Mouse (Mus musculus): ENCODE measurements around the gene Eif2b3. TPM values are rescaled to one million over a fixed set of nuclear protein-coding genes. Genes with fewer than 3 reads are reported as not detected.

The Eif2b3 gene
- polyA plus RNA-seq (2017; shearing (Covaris generic)), result 10 to 100 TPM; 33.7 to 39.2 TPM

- ATAC-seq, result peak; percentile 98
Observed at GRCm38 (mm10) chr4:117019206-117020134, at the start of gene Eif2b3. TSS of gene Eif2b3 (plus strand) at chr4:117019402.

- ATAC-seq, result no peak
Observed at GRCm38 (mm10) chr4:116976503-116976902, 42.7 kb upstream of the Eif2b3 start.

DNA sequence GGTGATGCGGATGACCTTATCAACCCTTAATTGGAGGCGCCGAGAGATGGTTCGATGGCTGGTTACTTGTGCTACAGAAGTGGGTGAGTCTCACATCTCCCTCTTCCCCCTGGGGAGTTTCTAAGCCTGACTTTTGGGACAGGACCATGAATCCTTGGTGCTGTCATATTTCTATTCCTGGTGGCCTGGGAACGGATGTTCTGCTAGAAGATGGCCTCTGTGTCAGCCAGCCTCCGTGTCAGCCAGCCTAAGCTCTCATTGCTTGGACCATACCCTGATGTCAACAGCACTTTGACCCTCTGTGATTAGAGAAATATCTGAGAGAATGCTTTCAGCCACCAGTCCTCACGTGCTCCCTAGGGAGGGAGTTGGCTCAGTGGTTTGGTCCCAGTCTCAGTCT is 33.5 kb upstream of the Eif2b3 start:
- ATAC-seq, result no peak

GRCm38 (mm10) chr4:116986400-116987121 is 32.6 kb upstream of the Eif2b3 start:
- ATAC-seq, result peak; percentile 78

GRCm38 (mm10) chr4:116987122-116987456 is 32.1 kb upstream of the Eif2b3 start:
- no peak for ATAC-seq

- no peak for ATAC-seq
Observed at GRCm38 (mm10) chr4:116989731-116990130, 29.5 kb upstream of the Eif2b3 start.

- peak; percentile 39 for ATAC-seq
Observed at GRCm38 (mm10) chr4:116991366-116991765, 27.8 kb upstream of the Eif2b3 start.

DNA sequence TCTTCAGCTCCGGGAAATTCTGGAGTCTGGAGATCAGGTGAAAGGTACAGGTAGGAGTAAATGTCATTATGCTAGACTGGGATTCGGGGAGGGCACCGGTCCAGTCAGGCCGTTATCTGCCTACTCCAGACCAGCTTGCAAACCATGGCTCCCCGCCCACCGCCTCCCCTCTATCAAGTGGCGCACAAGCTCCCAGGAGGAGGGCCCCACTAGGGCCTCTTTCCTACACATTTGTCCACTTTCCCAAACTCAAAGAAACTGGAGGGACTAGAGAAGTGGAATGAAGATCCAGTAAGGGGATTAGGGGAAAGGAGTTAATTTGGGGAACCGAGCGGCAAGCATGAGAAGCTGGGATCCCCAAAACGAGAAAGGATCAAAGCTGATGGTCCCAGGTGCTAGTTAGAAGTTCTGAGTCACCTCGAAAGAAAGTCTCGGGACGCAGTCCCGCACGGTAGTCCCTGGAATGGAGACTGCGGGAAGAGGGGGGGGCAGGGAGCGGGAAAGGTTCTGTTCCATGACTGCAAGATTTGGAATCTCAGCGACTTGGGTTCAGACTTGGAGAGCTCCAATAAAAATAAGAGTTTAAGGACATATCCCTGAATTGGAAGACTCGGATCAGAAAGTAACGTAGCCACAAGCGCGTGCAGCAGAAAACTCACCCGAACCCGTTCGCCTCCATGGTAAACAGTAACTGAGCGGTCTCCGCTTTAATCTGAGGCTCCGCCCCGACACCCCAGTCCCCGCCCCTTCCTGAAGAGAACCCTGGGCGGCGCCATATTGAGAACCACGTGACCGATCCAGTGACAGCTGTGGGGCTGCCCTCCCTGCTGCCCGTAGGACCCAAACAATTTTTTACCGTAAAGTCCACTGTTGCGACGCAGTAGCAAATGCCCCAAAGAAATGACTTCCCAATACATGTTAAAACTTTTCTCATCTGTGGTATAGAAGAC is 25.3 kb upstream of the Eif2b3 start, which contains the start of gene Urod:
TSS of gene Urod (minus strand) at position 742 of the 950 bp plus-strand sequence.
- peak; percentile 92 for ATAC-seq

DNA sequence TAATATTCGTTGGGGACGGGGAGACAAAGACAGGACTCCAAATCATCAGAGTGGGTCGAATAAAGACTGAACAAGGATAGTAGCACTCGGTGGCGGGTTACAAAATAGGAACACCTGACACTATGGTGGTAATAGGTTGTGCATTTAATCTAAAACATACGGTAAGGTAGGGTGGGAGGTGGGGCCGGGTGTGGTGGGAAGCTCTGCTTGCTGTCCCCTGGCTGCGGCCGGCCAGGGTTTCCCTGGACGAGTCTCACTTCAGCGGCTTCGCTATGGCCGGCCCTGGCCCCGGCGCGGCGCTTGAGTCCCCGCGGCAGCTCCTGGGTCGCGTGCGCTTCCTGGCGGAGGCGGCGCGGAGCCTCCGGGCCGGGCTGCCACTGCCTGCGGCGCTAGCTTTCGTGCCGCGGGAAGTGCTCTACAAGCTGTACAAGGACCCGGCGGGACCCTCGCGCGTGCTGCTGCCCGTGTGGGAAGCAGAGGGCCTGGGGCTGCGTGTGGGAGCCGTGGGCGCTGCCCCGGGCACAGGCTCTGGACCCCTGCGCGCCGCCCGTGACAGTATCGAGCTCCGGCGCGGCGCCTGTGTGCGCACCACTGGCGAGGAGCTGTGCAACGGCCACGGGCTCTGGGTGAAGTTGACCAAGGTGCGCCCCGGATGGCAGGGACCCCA is 23.9 kb upstream of the Eif2b3 start, which contains the start of gene Hectd3:
TSS of gene Hectd3 (plus strand) at position 187 of the 667 bp plus-strand sequence.
- peak; percentile 46 for ATAC-seq

DNA sequence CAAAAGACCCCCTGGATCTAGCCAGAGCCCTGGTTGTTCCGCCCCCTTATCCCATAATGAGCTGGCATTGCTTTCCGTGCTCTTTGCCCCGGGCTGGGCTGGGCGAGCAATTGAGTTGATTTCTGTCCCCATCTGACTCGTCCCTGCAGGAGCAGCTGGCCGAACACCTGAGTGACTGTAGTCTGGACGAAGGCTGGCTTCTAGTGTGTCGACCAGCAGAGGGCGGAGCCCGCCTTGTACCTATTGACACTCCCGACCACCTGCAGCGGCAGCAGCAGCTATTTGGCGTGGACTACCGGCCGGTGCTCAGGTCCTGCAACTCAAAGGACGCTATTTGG is 23.4 kb upstream of the Eif2b3 start:
- no peak for ATAC-seq

GRCm38 (mm10) chr4:116999513-117000154 is 19.6 kb upstream of the Eif2b3 start:
- ATAC-seq, result no peak

DNA sequence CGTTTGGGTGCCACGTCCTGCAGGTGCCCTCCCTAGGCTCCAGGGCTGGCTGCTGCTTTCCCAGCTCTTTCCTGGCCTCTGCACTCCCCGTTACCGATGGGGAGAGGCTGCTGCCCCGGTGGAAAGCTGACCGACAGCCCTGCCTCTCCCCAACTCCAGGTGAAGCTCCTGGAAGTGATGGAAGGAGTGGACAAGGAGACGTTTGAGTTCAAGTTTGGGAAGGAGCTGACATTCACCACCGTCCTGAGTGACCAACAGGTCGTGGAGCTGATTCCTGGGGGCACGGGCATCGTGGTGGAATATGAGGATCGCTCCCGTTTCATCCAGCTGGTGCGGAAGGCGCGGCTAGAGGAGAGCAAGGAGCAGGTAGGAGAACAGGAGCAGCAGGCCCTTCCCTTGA is 17.2 kb upstream of the Eif2b3 start:
- no peak for ATAC-seq

GRCm38 (mm10) chr4:117002543-117003521 is 16.4 kb upstream of the Eif2b3 start:
- no peak for ATAC-seq

DNA sequence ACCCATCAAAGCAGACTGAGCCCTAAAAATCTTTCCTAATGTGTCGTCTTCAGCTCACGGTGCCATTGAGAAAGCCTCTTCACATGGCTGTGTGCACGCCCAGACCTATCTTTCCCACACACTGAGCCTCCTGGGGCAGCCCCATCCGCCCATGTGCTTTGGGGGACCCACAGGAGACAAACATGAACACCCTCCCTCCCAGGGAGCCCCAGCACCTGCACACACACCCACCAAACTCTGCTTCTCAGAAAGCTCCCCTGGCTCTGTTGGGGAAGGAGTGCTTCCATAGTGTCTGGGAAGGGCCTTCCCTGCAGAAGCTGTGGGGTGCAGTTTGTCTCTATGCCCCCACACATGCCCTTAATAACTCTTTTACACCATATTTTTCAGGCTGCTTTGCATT is 14.6 kb upstream of the Eif2b3 start:
- no peak for ATAC-seq

DNA sequence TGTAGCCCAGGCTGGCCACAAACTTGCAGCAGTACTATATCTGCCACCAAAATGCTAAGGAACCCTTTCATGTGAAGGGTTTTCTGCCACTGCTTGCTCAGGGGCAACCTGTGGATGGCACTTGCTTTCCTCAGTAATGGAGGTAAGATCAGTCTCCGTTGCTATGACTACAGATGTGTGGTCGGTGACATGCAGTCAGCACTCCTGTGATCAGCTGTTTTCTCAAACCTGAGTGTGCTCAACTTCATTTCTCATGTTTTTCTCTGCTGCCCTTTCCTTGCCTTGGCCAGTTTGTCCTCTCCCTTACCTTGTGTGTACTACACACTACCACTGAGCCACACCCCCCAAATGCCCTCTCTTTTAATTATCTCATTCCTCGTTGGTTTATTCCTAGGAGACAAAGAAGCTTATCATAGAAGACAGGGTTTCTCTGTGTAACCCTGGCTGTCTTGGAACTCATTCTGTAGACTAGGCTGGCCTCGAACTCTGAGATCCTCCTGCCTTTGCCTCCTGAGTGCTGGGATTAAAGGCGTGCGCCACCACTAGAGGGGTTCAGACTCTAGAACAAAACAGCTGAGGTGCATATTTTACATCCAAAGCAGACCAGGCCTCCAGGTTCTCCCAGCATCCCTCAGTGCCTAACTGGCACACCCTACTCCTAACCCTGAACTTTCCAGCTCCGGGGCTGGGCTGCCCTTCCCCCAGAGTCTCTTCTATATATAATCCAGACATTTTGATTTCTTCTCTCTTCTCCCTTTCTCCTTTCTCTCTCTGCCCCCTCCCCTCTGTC is 13.4 kb upstream of the Eif2b3 start:
- no peak for ATAC-seq

- no peak for ATAC-seq
Observed at GRCm38 (mm10) chr4:117007058-117007457, 12.1 kb upstream of the Eif2b3 start.

DNA sequence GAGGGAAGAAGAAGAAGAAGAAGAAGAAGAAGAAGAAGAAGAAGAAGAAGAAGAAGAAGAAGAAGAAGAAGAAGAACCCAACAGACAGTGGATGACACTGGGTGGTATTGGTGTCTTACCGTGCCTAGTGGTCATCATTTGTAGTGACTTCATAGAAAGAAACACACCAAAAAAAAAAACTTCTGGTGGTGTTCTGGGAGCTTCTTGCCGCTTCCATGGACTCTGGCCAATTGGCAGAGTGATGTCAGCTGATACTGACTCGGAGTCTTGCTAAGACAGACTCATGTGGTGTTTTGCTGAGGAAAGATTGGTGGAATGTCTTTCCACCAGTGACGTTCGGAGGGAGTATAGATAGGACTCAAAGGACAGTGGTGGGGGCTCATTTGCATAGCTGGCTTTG is 9.0 kb upstream of the Eif2b3 start:
- no peak for ATAC-seq

DNA sequence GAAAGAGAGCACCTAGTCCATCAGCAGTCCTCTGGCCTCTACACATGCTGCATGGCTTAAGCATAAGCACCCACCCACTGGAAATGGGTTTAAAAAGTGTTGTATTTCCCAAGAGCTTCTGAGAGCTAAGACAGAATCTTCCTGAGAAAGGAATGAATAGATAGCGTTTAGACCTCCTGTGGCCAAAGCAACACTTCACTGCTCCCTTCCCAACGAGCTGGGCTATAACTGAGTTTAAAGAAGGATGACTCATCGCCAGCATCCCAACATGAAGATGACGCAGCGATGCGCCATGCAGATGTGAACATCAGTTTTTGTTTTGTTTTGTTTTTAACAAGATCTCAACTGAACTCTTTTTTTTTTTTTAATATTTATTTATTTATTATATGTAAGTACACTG is 5.6 kb upstream of the Eif2b3 start:
- no peak for ATAC-seq

GRCm38 (mm10) chr4:117014901-117015415 is 4.2 kb upstream of the Eif2b3 start:
- no peak for ATAC-seq

Measured in CD4-positive, CD25-positive, alpha-beta regulatory T cell, adult 4 months (primary cell).